Mouse (Mus musculus) myocyte (in vitro differentiated cells): ENCODE measurements around the gene Vsig10.

ENCODE experiments used
- CEBPB ChIP-seq: IDR thresholded peaks from 2 replicates; pipeline ENCODE4 v1.6.1; 2011; ENCODE audit warnings: mild to moderate bottlenecking, moderate library complexity; ENCODE audit not compliant: poor library complexity, insufficient read depth, severe bottlenecking
- MAX ChIP-seq: IDR thresholded peaks from one replicate; pipeline ENCODE4 v1.6.1; 2011; ENCODE audit warnings: low read depth, mild to moderate bottlenecking, control low read depth
- MYOD1 ChIP-seq, 3 experiments: IDR thresholded peaks; one replicate each; pipeline ENCODE4 v1.6.1; 2011; ENCODE audit warnings: control low read depth in 2 of 3, low read depth in 2 of 3, mild to moderate bottlenecking in 2 of 3, moderate library complexity in 1 of 3; ENCODE audit not compliant: insufficient read length in 2 of 3, control insufficient read depth in 1 of 3
- MYOG ChIP-seq, 3 experiments: IDR thresholded peaks; one replicate each; pipeline ENCODE4 v1.6.1; 2011; ENCODE audit warnings: control low read depth in 2 of 3, low read depth in 2 of 3, mild to moderate bottlenecking in 2 of 3; ENCODE audit not compliant: insufficient read length in 2 of 3, control insufficient read depth in 1 of 3, insufficient read depth in 1 of 3
- POLR2A ChIP-seq: IDR thresholded peaks from one replicate; pipeline ENCODE4 v1.6.1; 2011; ENCODE audit warnings: low read depth, mild to moderate bottlenecking, control low read depth, moderate library complexity; ENCODE audit not compliant: insufficient read length
- POLR2AphosphoS2 ChIP-seq: IDR thresholded peaks from one replicate; pipeline ENCODE4 v1.6.1; 2011; ENCODE audit warnings: low read depth, control low read depth; ENCODE audit not compliant: insufficient read length
- TCF12 ChIP-seq: IDR thresholded peaks from one replicate; pipeline ENCODE4 v1.6.1; 2011; ENCODE audit warnings: mild to moderate bottlenecking, control low read depth; ENCODE audit not compliant: poor library complexity, insufficient read depth, severe bottlenecking
- TCF3 ChIP-seq: IDR thresholded peaks from one replicate; pipeline ENCODE4 v1.6.1; 2011; ENCODE audit warnings: low read depth, control low read depth; ENCODE audit not compliant: insufficient read length
- USF1 ChIP-seq: IDR thresholded peaks from one replicate; pipeline ENCODE4 v1.6.1; 2011; ENCODE audit warnings: low read depth, mild to moderate bottlenecking, control low read depth, moderate library complexity

DNA sequence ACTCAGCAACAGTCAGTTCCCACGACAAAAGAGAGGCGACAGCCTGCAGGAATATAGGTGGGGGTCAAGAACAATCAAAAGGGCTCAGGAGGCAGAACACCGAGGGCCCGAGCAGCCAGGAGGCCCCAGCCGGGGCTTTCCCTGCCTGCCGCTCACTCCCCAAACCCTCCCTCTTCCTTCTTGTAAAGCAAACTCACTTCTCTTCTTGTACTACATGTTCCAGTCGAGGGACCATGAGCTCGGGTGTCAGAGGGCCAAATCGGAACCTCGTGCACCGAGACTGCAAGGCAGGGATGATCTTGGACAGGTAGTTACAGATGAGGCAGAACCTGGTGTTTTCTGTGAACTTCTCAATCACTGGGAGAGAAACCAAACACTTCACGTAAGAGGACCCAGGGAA lies 64.3 kb downstream of the Vsig10 start:
- TF ChIP-seq CEBPB (no peak), POLR2A (no peak), MYOG (IDR thresholded peaks at IDR 0.05; ENCODE audit: control insufficient read depth in 1 of 3, insufficient read depth in 1 of 3, insufficient read length in 2 of 3, low read depth in 2 of 3) (no peak), MYOD1 (IDR thresholded peaks at IDR 0.05; ENCODE audit: control insufficient read depth in 1 of 3, insufficient read length in 2 of 3, low read depth in 2 of 3) (no peak), MAX (no peak), USF1 (no peak), POLR2AphosphoS2 (peak; percentile 10), TCF12 (no peak), TCF3 (no peak)
